ENCODE assay signal across 9 mouse cellular contexts in the genomic region with DNA sequence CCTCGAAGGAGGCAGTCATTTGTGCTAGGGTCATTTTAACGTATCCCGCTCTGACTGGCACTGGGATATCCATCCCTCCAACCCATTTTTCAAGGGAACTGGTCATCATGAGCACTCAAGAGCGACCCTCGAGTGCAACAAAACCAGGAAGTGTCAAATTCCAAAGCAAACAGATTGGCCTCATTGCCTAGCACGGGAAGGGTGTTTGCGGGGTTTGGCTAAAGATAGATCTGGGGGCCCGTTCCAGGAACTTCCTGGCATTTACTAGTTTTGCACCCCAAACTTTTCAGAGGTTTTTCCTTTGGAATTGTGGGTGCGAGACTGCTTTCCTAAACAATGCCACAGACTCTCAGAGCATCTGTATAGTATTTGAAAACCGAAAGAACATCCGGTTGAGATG. TPM values are rescaled to one million over a fixed set of nuclear protein-coding genes. Genes with fewer than 3 reads are reported as not detected.
DNase-seq lines count a peak whose midpoint lies in the region; ATAC-seq and TF ChIP-seq lines count a peak whose summit lies in the region.
"Had no signal": no experiment of that assay in that cellular context is flagged by ENCODE, and none has a peak within 500 bp of the region (broad histone marks: within the 10 kb centered on the region; RNA-seq: fewer than 3 reads in every experiment).

No protein-coding gene starts in this region.

- H3K9ac ChIP-seq in forebrain, embryonic 12.5 days = no peak overlapping the region
- no peak overlapping the region for H3K9ac ChIP-seq in limb, embryonic 14.5 days (ENCODE audit: low read depth, low read length, severe bottlenecking)
- H3K9ac ChIP-seq in neural tube, embryonic 12.5 days = no peak overlapping the region

- TF ChIP-seq CTCF in kidney, adult 2 months (conservative IDR thresholded peaks at IDR 0.05; ENCODE audit: insufficient read depth, insufficient read length, low read depth, low read length) = no peak

- H3K9me3 ChIP-seq in forebrain, embryonic 12.5 days = no peaks in the 10 kb centered on the region
- H3K9me3 ChIP-seq in limb, embryonic 14.5 days (ENCODE audit: control insufficient read depth, low read length) = no peaks in the 10 kb centered on the region
- no peaks in the 10 kb centered on the region for H3K9me3 ChIP-seq in neural tube, embryonic 12.5 days

- H3K36me3 ChIP-seq in kidney, adult 2 months (ENCODE audit: control insufficient read depth, insufficient read depth, low read length) = no peaks in the 10 kb centered on the region
- no peaks in the 10 kb centered on the region for H3K36me3 ChIP-seq in forebrain, embryonic 12.5 days (replicated peaks)
- no peaks in the 10 kb centered on the region for H3K36me3 ChIP-seq in limb, embryonic 14.5 days (ENCODE audit: control insufficient read depth, insufficient read depth, low read length)
- no peaks in the 10 kb centered on the region for H3K36me3 ChIP-seq in neural tube, embryonic 12.5 days

- TF ChIP-seq POLR2A in kidney, adult 2 months (IDR thresholded peaks at IDR 0.05; ENCODE audit: low read depth, low read length) = no peak
- TF ChIP-seq POLR2A in limb, embryonic 14.5 days (IDR thresholded peaks at IDR 0.05; ENCODE audit: borderline replicate concordance, extremely low read depth, insufficient read depth, insufficient read length) = no peak

- H3K4me3 ChIP-seq in kidney, adult 2 months (ENCODE audit: insufficient read depth, low read depth, low read length) = peak overlapping the region; percentile 34; the same call in 1 of the 2 replicates
- no peak overlapping the region for H3K4me3 ChIP-seq in forebrain, embryonic 12.5 days (replicated peaks)
- H3K4me3 ChIP-seq in limb, embryonic 14.5 days (replicated peaks; ENCODE audit: low read length) = peak overlapping the region; percentile 82
- peak overlapping the region; percentile 78; the same call in 1 of the 2 replicates for H3K4me3 ChIP-seq in neural tube, embryonic 12.5 days

- WGBS in kidney, adult 2 months = 29% methylated on average over 11 of the region's 11 CpGs
- WGBS in forebrain, embryonic 12.5 days = 32% methylated on average over 11 of the region's 11 CpGs
- 14% methylated on average over 11 of the region's 11 CpGs for WGBS in limb, embryonic 14.5 days
- 30% methylated on average over 11 of the region's 11 CpGs for WGBS in neural tube, embryonic 12.5 days

- H3K27ac ChIP-seq in kidney, adult 2 months (ENCODE audit: insufficient read depth, low read depth, low read length) = no peak overlapping the region
- no peak overlapping the region for H3K27ac ChIP-seq in forebrain, embryonic 12.5 days
- H3K27ac ChIP-seq in limb, embryonic 14.5 days (replicated peaks; ENCODE audit: low read depth, low read length) = no peak overlapping the region
- H3K27ac ChIP-seq in neural tube, embryonic 12.5 days = no peak overlapping the region

- no peaks in the 10 kb centered on the region for H3K27me3 ChIP-seq in kidney, adult 2 months (replicated peaks; ENCODE audit: control insufficient read depth, insufficient read depth, low read length)
- H3K27me3 ChIP-seq in forebrain, embryonic 12.5 days = peaks cover 8% of the 10 kb centered on the region
- H3K27me3 ChIP-seq in limb, embryonic 14.5 days (ENCODE audit: control insufficient read depth, insufficient read depth, low read length) = no peaks in the 10 kb centered on the region
- no peaks in the 10 kb centered on the region; the same call in 1 of the 2 replicates for H3K27me3 ChIP-seq in neural tube, embryonic 12.5 days (replicated peaks)

- H3K4me1 ChIP-seq in kidney, adult 2 months (ENCODE audit: control insufficient read depth, insufficient read depth, low read length) = peaks cover 4% of the 10 kb centered on the region; the same call in 1 of the 2 replicates
- H3K4me1 ChIP-seq in forebrain, embryonic 12.5 days = peaks cover 17% of the 10 kb centered on the region
- peaks cover 13% of the 10 kb centered on the region for H3K4me1 ChIP-seq in limb, embryonic 14.5 days (ENCODE audit: control insufficient read depth, insufficient read depth, low read length)
- peaks cover 11% of the 10 kb centered on the region for H3K4me1 ChIP-seq in neural tube, embryonic 12.5 days

- ATAC-seq in forebrain, embryonic 12.5 days (ENCODE audit: low FRiP score) = no peak
- no peak for ATAC-seq in limb, embryonic 14.5 days (ENCODE audit: low FRiP score, low read depth)
- ATAC-seq in neural tube, embryonic 12.5 days (ENCODE audit: low FRiP score, low read depth) = no peak
- ATAC-seq in activated CD4-positive, CD25-positive, alpha-beta regulatory T cell, adult 4 months = no peak
- no peak for ATAC-seq in cerebellum, adult (ENCODE audit: insufficient number of reproducible peaks, low FRiP score, low TSS enrichment)

- DNase-seq in kidney, adult 2 months = no peak
- no peak for DNase-seq in kidney, postnatal 36 days
- DNase-seq in limb, embryonic 14.5 days (ENCODE audit: low spot score) = no peak
- DNase-seq in urinary bladder, postnatal 4 days (ENCODE audit: low spot score in 2 of 2) = no peak

- peak overlapping the region; percentile 95 for H3K4me2 ChIP-seq in forebrain, embryonic 12.5 days
- H3K4me2 ChIP-seq in limb, embryonic 14.5 days (replicated peaks; ENCODE audit: low read depth, low read length, severe bottlenecking) = peak overlapping the region; percentile 97
- H3K4me2 ChIP-seq in neural tube, embryonic 12.5 days (replicated peaks) = peak overlapping the region; percentile 95

RNA-seq across cellular contexts. Expression of gene Ptprg, which starts 1.4 kb away (rescaled TPM):
- 39.2 and 44.2 TPM in 2 replicates for polyA plus RNA-seq in kidney, adult 2 months (2012; rRNA removed)
- polyA plus RNA-seq in forebrain, embryonic 12.5 days (2016; fragmentation: Nextera tagmentation; extraction: Ambion mirVana) = 40.3 and 44.9 TPM in 2 replicates
- 25.5 and 27.8 TPM in 2 replicates for polyA plus RNA-seq in limb, embryonic 14.5 days (2012; rRNA removed)
- 28.6 and 36.5 TPM in 2 replicates for polyA plus RNA-seq in limb, embryonic 14.5 days (2014; fragmentation: Nextera tagmentation; extraction: Ambion mirVana)
- 41.8 and 46.4 TPM in 2 replicates for polyA plus RNA-seq in neural tube, embryonic 12.5 days (2016; fragmentation: Nextera tagmentation; extraction: Ambion mirVana)
- not detected for polyA plus RNA-seq in activated CD4-positive, CD25-positive, alpha-beta regulatory T cell, adult 4 months (2017; shearing (Covaris generic))
- polyA plus RNA-seq: erythroblast, embryonic 14.5 days had no signal

Comparison
In these comparisons a context has a peak if more than half of its experiments do, and no peak if none do; other contexts are left out.
1. RNA of gene Ptprg, which starts 1.4 kb away (polyA plus RNA-seq): 40.3 to 44.9 TPM in forebrain, embryonic 12.5 days, 41.8 to 46.4 TPM in neural tube, embryonic 12.5 days, 39.2 to 44.2 TPM in kidney, adult 2 months and 25.5 to 36.5 TPM in limb, embryonic 14.5 days; not detected in activated CD4-positive, CD25-positive, alpha-beta regulatory T cell, adult 4 months; every median in the first group is over 10 times any median in the second.
2. Peak in every context shown above with its lines, with median percentiles within 50 percentile points of each other: H3K4me2 ChIP-seq.